Mouse (Mus musculus): ENCODE measurements around the gene Hist1h1e.

Hist1h1e gene

DNA sequence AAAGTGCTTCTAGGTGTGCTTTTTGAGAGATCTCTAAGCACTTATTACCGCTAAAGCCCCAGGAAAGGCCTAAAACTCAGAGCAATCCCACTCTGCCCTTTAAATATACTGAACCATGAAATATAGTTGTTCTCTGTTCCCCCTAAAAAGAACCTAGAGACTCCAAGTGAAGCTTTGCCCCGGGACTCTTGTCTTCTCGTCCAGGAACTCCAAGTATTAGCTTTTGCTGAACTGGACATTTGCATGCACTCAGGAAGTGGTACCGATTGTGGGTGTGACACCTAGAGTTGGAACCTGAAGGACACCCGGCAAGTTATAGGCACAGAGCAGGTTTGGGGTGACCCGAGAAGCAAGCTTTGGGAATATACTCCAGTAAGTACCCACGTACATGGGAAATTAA lies 31.2 kb downstream of the Hist1h1e start:
- no peak for DNase-seq

DNA sequence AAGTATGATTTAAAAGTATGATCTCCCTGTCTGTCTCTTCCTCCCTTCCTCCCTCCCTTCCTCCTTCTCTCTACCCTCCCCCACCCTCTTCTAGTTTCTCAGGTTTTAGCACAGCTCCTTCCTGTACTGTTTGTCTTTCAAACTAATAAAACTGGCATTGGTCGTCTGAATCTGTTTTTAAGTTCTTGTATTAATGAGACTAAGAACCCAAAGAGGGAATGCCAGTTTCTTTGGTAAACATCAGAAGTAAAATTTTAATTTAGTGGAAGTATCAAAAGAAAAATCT lies 35.5 kb downstream of the Hist1h1e start:
- DNase-seq, result no peak

DNA sequence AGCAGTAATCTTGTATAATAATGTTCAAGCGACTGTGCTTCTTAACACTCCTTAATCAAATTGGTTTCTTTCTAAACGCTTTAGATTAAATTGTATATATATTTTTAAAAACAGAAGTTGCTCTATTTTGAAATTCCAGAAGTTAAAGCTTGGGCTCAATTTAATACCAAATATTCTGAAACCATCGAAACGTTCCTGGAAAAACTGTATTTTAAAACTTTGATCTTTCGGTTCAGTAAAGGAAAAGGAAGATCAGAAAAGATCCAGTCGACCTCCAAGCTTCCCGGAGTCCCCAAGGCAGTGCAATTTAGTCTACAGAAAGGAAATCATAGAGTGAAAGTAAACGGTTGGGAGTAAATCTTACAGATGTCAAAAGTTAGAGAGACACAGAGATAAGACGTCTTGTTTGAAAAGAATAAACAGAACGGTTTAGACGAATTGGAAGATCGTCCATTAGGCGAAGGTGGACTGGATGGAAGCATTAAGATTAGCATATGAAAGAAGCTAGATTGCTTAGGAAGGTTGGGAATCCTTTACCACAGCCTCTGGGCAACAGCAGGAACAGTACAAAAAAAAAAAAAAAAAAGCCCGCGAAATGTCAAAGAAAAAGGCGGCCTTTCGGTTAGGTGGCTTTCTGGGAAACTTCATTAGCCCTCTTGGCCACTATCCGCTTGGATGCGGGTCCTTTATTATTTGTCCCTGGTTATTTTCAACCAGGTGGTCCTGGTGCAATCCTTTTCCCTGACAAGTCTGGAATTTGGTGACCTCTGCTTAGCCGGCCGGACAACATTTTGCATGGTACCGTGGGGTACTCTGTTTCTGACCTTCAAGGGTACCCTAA lies 36.0 kb downstream of the Hist1h1e start:
- DNase-seq, result peak; percentile 36

DNA sequence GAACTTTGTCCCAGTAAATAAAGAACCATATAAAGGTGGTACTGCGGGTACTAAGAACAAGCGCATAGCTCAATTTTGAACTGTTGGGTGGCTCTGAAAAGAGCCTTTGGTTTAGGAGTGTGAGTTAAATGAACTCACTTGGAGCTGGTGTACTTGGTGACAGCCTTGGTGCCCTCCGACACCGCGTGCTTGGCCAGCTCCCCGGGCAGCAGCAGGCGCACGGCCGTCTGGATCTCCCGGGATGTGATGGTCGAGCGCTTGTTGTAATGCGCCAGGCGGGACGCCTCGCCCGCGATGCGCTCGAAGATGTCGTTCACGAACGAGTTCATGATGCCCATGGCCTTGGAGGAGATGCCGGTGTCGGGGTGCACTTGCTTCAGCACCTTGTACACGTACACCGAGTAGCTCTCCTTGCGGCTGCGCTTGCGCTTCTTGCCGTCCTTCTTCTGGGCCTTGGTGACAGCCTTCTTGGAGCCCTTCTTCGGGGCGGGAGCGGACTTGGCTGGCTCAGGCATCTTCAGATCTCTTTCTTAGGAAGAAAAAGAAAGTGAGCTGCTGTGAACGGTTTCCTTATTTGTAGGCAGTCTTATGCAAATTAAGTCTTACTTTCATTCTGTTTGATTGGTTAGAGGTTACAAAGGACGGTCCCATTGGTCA lies 36.8 kb downstream of the Hist1h1e start:
- peak; percentile 83 for DNase-seq

DNA sequence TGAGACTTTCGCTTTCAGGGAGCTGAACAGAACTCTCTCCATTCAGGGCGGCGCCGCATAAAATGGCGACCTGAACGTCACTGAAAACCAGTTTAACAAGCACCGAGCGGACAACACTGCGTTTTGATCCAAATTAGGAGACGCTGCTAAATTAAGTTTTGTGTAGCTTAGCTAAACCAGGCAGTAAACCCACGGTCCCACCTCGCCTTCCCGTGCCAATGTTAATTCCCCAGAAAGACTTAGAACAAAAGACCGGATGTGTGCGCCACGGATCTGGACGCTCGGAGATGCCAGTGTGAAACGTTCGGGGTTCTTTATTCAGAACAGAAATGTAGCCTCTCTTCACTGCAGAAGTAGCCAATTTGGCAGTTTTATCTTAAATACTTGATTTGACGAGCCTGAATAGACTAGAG lies 37.3 kb downstream of the Hist1h1e start:
- DNase-seq, result peak; percentile 84 to 85

DNA sequence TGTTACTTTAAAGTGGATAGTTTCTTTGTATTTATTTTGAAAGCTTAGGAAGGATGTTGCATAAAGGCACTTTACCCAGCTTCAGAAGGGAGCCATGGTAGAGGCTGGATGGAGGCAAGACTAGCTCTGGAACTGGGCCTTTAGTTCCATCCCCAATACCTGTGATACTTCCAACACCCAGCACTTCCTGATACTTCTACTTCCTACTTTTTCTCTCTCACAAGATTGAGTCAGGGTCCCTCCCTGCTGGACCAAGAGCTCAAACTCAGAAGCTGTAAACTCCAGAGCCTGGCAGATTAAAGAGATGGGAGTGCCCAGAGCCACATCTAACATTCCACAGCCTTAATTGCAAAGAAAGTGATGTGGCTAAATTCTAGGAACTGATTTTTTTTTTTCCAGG lies 38.0 kb downstream of the Hist1h1e start:
- peak in 1 of 2 experiments; percentile 31 for DNase-seq

DNA sequence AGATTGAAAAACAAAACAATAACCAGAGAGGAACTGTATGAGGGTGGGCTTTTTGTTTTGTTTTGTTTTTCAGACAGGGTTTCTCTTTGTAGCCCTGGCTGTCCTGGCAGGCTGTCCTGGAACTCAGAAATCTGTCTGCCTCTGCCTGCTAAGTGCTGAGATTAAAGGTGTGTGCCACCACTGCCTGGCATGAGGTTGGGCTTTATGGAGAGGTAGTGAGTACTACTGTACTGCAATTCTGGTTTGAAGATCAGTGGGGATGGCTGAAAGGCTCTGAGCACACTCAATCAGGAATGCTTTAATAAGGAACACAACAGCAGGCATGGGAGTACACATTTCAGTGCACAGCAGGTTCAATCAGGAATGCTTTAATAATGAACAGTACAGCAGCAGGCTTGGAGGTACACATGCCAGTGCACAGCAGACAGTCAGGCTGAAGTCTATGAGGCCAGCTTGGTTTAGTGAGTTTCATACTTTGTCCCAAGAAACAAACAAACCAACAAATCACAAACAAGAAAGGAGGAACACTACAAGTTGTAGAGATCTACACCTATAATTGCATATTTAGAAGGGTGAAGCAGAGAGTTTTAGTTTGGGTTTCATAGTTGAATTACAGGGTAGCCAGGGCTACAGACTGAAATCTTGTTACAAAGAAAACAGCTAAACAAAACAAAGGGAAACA lies 38.8 kb downstream of the Hist1h1e start:
- DNase-seq, result no peak

DNA sequence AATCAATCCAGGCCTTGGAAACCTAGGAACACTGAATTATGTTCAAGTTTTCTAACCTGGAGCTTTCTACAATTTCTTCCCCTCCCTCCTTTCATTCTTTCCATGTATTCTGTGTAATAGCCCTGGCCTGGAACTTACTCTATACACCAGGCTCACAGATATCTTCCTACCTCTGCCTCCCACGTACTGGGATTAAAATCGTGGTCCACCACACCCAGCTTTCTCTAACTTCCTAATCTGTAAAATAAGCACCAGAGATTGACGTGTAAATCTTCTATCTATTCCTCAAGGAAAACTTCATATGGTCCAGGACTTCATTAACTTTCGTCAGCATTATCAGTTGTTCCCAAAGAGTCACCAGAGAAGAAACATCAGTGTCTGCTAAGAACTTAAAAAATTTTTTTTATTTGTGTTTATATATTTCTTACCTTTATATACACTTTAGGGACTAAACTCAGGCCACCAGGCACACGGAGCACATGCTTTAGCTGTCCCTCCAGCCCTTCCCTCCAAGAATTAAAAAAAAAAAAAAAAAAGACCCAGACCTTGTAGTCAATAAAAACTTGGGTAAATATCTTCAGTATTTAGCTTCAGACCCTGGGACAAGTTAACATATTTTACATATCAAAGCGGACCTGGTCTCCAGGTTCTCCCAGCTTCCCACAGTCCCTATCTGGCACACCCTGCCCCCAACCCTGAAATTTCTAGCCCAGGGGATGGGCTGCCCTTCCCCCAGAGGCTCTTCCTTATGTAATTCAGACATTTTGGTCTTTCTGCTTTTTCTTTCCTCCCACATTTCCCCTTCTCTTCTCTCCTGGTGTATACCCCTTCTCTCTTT lies 39.9 kb downstream of the Hist1h1e start:
- DNase-seq, result no peak

DNA sequence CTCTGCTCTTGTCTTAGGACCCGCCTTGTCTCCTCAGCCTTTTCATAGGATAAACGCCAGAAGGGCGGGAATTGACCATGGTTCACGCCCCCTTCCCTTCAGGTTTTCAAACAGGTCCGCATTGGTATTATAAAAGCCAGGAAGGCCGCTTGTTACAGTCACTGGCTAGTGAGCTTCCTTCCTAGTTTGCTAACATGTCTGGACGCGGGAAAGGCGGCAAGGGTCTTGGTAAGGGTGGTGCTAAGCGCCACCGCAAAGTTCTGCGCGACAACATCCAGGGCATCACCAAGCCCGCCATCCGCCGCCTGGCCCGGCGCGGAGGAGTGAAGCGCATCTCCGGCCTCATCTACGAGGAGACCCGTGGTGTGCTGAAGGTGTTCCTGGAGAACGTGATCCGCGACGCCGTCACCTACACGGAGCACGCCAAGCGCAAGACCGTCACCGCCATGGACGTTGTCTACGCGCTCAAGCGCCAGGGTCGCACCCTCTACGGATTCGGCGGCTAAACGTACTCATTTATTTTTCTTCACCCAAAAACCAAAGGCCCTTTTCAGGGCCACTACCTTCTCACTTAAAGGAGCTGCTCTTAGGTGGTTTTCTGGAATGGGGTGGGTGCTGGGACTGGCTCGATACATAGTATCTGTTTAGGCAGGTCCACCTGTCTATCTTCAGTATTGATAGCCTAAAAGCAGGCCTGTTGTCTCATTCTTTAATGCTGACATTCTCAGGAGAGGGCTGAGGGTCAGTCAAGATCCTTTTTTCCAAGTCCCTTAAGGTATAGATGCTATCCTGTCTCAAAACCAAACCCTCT lies 40.7 kb downstream of the Hist1h1e start, which contains the start of gene Hist1h4d:
TSS of gene Hist1h4d (plus strand) at position 191 of the 811 bp plus-strand sequence.
- DNase-seq, result peak; percentile 97

DNA sequence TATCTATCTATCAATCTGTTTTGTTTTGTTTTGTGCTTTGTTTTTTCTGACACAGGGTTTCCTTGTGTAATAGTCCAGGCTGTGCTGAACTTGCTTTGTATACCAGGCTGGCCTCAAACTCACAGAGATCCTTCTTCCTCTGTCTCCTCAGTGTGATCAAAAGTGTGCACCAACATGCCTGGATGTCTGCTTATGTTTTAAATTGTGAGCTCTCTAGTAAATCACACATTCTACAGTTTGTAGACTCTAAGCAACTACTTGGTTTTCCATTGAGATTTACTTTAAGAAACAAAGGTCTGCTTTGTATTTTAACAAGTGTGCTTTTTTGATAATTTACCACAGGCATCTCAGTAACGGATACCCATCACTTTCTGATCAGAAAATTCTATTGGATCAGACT lies 44.5 kb downstream of the Hist1h1e start:
- DNase-seq, result no peak

DNA sequence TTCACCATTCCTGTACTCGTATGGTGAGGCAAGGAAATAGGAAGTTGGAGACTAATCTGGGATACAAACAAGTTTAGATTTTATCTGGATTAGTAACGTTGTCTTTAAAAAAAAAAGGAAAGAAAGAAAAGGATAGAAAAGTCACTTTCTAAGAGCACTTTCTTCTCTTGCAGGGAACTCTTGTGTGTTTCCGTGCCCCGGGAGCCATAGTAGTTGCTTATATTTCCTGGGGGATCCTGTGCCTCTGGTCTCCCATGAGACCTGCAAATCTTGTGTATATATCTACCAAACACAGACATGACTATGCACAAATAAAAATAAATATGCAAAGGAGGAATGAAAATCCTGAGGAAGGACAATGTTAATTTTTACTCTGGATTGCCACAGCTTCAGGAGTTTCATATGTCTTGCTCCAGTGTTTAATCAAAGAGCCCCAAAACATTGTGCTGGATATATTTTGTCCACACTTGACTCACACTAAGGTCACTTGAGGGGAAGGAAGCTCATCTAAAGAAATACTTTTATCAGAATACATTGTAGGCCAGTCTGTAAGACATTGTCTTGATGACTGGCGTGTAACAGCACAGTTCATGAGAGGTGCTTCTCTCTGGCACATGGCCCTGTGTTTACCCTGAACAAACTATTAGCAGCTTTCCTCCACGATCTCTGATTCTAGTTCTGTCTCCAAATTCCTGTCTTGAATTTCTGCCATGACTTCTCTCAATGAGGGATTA lies 45.3 kb downstream of the Hist1h1e start:
- no peak for DNase-seq

DNA sequence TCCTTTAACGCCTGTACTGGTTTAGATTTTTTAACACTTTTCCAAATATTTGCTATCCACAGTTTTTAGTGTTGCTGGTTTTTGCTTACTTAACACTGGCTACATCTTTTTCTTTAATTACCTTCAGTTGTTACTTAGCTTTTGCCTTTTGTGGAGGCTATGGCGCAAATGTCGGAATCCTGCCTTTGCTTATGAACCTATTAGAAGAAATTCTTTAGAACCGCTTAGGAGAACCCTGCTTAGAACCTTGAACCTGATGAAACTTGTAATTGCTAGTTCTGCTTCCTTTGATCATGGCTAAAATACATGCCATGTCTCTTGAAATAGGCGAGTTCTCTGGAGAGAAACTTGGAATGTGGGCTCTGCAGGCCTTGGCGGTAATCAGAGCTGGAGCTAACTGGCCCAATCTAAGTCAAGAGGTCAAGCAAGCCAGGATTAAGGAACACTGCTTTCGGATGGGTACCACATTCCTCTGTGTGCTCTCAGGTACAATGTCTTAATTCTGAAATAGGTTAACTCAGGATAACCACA lies 45.9 kb downstream of the Hist1h1e start:
- no peak for DNase-seq

DNA sequence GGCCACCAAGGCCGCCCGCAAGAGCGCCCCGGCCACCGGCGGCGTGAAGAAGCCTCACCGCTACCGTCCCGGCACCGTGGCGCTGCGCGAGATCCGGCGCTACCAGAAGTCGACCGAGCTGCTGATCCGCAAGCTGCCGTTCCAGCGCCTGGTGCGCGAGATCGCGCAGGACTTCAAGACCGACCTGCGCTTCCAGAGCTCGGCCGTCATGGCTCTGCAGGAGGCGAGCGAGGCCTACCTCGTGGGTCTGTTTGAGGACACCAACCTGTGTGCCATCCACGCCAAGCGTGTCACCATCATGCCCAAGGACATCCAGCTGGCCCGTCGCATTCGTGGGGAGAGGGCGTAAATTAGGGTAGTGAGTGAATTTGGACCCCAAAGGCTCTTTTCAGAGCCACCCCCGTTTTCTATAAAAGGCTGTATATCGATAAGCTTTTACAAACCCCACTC lies 46.5 kb downstream of the Hist1h1e start:
- DNase-seq, result peak in 1 of 2 experiments; percentile 38

DNA sequence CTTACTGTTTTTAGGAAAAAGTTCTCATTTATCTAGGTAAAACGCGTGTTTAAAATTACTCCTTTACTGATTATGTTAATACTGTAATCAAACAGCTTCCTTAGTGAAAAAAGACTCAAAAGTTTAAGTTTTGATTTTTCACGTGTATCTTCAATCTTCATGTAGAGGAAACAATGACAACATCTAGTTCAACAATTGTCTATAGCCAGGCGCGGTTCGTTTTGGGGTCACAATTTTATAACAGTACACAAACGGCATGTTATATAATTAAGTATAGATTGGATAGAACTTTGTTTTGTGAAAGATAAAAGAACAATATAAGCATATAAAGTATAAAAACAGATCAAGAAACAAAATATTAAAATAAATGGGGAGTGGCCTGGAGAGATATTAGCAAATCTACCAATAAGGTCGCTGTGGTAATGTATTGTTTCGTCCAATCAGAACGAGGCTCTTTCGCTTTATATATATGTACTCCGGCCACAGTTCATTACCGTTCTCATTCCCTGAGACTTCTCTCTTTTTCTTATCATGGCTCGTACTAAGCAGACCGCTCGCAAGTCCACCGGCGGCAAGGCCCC lies 47.0 kb downstream of the Hist1h1e start, which contains the start of gene Hist1h3d:
TSS of gene Hist1h3d (plus strand) at position 493 of the 581 bp plus-strand sequence.
- peak; percentile 74 to 77 for DNase-seq

DNA sequence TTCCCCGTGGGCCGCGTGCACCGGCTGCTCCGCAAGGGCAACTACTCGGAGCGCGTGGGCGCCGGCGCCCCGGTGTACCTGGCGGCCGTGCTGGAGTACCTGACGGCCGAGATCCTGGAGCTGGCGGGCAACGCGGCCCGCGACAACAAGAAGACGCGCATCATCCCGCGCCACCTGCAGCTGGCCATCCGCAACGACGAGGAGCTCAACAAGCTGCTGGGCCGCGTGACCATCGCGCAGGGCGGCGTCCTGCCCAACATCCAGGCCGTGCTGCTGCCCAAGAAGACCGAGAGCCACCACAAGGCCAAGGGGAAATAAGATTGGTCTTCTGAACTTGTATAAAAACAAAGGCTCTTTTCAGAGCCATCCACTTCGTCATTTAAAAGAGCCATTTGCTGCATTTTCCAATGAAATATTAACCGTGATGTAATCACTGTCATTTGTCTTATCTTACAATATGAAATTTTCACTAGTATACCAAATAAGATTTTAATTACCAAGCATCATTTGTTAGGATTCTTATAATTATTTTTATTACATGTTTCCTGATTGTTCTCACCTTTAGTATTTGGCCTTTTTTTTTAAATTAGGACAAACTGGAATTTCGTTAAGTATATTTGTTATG lies 47.7 kb downstream of the Hist1h1e start:
- peak; percentile 51 to 54 for DNase-seq

DNA sequence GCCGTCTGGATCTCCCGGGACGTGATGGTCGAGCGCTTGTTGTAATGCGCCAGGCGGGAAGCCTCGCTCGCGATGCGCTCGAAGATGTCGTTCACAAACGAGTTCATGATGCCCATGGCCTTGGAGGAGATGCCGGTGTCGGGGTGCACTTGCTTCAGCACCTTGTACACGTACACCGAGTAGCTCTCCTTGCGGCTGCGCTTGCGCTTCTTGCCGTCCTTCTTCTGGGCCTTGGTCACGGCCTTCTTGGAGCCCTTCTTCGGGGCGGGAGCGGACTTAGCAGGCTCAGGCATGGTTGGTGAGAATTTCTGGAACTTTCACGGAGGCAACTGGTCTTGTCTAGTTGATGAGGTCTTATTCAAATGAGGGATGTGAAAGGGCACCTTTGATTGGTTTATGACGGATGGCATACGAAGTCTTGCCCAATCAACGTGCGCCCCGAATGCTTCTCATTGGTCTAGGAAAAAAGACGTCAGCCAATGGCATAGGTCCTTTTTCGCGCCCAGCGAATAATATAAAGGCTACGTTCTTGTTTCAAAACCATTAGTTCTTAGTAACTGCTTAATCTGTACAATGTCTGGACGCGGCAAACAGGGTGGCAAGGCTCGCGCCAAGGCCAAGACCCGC lies 48.3 kb downstream of the Hist1h1e start, which contains the start of the genes Hist1h2bf and Hist1h2ad:
TSS of gene Hist1h2bf (minus strand) at position 299 of the 627 bp plus-strand sequence.
TSS of gene Hist1h2ad (plus strand) at position 484 of the 627 bp plus-strand sequence.
- DNase-seq, result peak; percentile 86 to 88

DNA sequence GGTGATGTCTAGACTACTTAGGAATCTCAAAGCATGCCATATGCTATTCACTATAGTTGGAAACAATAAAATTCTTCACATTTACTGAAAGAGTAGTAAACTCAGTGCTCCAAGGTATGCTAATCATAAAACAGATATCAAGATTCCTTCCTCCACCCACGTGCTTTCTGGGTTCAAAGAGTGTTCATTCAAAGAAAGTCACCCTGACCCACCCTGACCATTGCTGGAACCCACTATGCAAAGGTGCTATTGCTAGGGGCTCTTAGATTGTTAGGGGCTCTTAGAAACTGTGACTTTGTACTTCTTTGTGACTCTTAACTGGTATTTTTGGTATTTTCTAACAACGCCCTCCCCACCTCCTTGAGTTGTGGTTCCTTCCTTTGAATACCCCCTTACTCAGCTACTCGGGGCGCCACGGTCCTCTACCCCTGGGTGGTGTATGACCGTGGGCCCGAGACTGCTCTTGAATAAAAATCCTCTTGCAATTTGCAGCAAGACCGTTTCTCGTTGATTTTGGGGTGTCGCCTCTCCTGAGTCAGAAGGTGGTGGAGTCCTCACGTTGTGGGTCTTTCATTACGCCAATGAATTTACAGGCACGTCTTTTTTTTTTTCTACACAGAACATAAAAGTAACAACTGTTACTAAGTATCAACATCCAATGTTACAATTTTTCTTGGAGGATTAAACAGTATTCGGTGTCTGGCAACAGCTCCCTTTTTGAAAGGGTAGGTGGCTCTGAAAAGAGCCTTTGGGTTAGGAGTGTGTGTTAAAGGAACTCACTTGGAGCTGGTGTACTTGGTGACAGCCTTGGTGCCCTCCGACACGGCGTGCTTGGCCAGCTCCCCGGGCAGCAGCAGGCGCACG lies 49.1 kb downstream of the Hist1h1e start:
- DNase-seq, result peak; percentile 35 to 42

Data from B cell, adult 2 months (primary cell).